In genomic region chr1:156617811-156618210, GRCm38 (mm10) we compare ENCODE assay signal across 17 mouse cellular contexts. TPM values are rescaled to one million over a fixed set of nuclear protein-coding genes. Genes with fewer than 3 reads are reported as not detected.
A peak's percentile ranks its signal among the peaks of the same experiment; 100 is the strongest.
DNase-seq lines count a peak whose midpoint lies in the region; ATAC-seq and TF ChIP-seq lines count a peak whose summit lies in the region.
"Had no signal": no experiment of that assay in that cellular context is flagged by ENCODE, and none has a peak within 500 bp of the region (broad histone marks: within the 10 kb centered on the region; RNA-seq: fewer than 3 reads in every experiment).

No protein-coding gene starts in this region.

- H3K4me1 ChIP-seq in liver, embryonic 11.5 days (replicated peaks; ENCODE audit: control insufficient read depth, insufficient read depth, low read length) = peaks cover 29% of the 10 kb centered on the region
- H3K4me1 ChIP-seq in liver, embryonic 14.5 days (replicated peaks; ENCODE audit: control insufficient read depth in 2 of 2, insufficient read depth in 2 of 2, low read length in 1 of 2) = peaks cover 23 to 37% of the 10 kb centered on the region in 2 experiments

- no peaks in the 10 kb centered on the region for H3K36me3 ChIP-seq in liver, embryonic 11.5 days (ENCODE audit: control insufficient read depth, insufficient read depth, low read length)
- H3K36me3 ChIP-seq in liver, embryonic 14.5 days (replicated peaks; ENCODE audit: control insufficient read depth, insufficient read depth, low read depth) = no peaks in the 10 kb centered on the region
- H3K36me3 ChIP-seq: intestine, embryonic 15.5 days; midbrain, embryonic 15.5 days had no signal

- H3K27ac ChIP-seq in liver, embryonic 11.5 days (ENCODE audit: low read depth, low read length) = no peak overlapping the region
- no peak overlapping the region for H3K27ac ChIP-seq in liver, embryonic 14.5 days
- H3K27ac ChIP-seq: intestine, embryonic 15.5 days; midbrain, embryonic 15.5 days; neural tube, embryonic 12.5 days had no signal

- no peak for TF ChIP-seq CTCF in liver, embryonic 14.5 days (IDR thresholded peaks at IDR 0.05; ENCODE audit: low read depth)

- peak; percentile 64 for DNase-seq in heart, adult 11 months
- no peak for DNase-seq in heart, adult 8-10 months (ENCODE audit: low spot score)
- no peak for DNase-seq in liver, embryonic 11.5 days (ENCODE audit: low spot score)
- no peak for DNase-seq in liver
- peak; percentile 23 to 40 for DNase-seq in B cell, adult 2 months
- no peak for DNase-seq in liver, embryonic 14.5 days (ENCODE audit: low read depth in 3 of 3, low spot score in 3 of 3)
- no peak for DNase-seq in T-cell, adult 2 months (ENCODE audit: low spot score)
- DNase-seq in gastrocnemius, postnatal 4 days (ENCODE audit: low spot score in 2 of 2) = no peak
- DNase-seq: adrenal gland, postnatal 36 days; forebrain, postnatal 0 days; gastrocnemius, postnatal 10 days; left cerebral cortex, postnatal 4 days; spleen, adult 18-20 months had no signal

- peak overlapping the region; percentile 67 for H3K4me2 ChIP-seq in liver, embryonic 11.5 days
- peak overlapping the region; percentile 67 for H3K4me2 ChIP-seq in liver, embryonic 14.5 days (ENCODE audit: low read depth)
- H3K4me2 ChIP-seq: midbrain, embryonic 15.5 days had no signal

- H3K9ac ChIP-seq in liver, embryonic 11.5 days (ENCODE audit: low read depth, low read length) = peak overlapping the region; percentile 31; the same call in 1 of the 2 replicates
- H3K9ac ChIP-seq in liver, embryonic 14.5 days (replicated peaks) = no peak overlapping the region
- H3K9ac ChIP-seq: forebrain, postnatal 0 days; intestine, embryonic 15.5 days; midbrain, embryonic 15.5 days; neural tube, embryonic 12.5 days had no signal

- no peaks in the 10 kb centered on the region for H3K27me3 ChIP-seq in liver, embryonic 11.5 days (replicated peaks; ENCODE audit: control insufficient read depth, insufficient read depth, low read length)
- H3K27me3 ChIP-seq in liver, embryonic 14.5 days (ENCODE audit: control insufficient read depth, insufficient read depth, low read length) = no peaks in the 10 kb centered on the region
- H3K27me3 ChIP-seq: intestine, embryonic 15.5 days; midbrain, embryonic 15.5 days; neural tube, embryonic 12.5 days had no signal

- peak overlapping the region; percentile 39; the same call in 1 of the 2 replicates for H3K4me3 ChIP-seq in liver, embryonic 11.5 days (ENCODE audit: low read depth, low read length)
- H3K4me3 ChIP-seq in liver, embryonic 14.5 days (ENCODE audit: insufficient read depth in 1 of 2, low read depth in 2 of 2, low read length in 2 of 2) = no peak overlapping the region
- H3K4me3 ChIP-seq: intestine, embryonic 15.5 days; midbrain, embryonic 15.5 days; neural tube, embryonic 12.5 days had no signal

- ATAC-seq in liver, embryonic 11.5 days (replicated peaks; ENCODE audit: low FRiP score) = no peak
- no peak for ATAC-seq in liver, embryonic 14.5 days (ENCODE audit: insufficient read depth)
- ATAC-seq: forebrain, postnatal 0 days; intestine, embryonic 15.5 days; midbrain, embryonic 15.5 days had no signal

- WGBS in liver, embryonic 11.5 days = 53% methylated on average over 4 of the region's 4 CpGs
- WGBS in liver, embryonic 14.5 days (ENCODE audit: insufficient replicate concordance) = 21% methylated on average over 4 of the region's 4 CpGs

- no peaks in the 10 kb centered on the region for H3K9me3 ChIP-seq in liver, embryonic 11.5 days (ENCODE audit: control insufficient read depth, low read length)
- no peaks in the 10 kb centered on the region for H3K9me3 ChIP-seq in liver, embryonic 14.5 days (ENCODE audit: control insufficient read depth, low read length)
- H3K9me3 ChIP-seq: G1E; intestine, embryonic 15.5 days; midbrain, embryonic 15.5 days; neural tube, embryonic 12.5 days had no signal

- no peak for TF ChIP-seq EP300 in liver, embryonic 14.5 days (IDR thresholded peaks at IDR 0.05; ENCODE audit: low read depth)

RNA-seq across cellular contexts. Expression of gene Tor3a, which starts 56.3 kb away (rescaled TPM):
- 10 to 100 TPM in 1 of 4 experiments, 1 to 10 TPM in 3; 8.1 to 11.2 (median 9.2) TPM for total RNA-seq in heart, adult 8-10 months (2022)
- polyA plus RNA-seq in liver, embryonic 11.5 days (2014; fragmentation: Nextera tagmentation; extraction: Ambion mirVana) = 4.0 and 4.3 TPM in 2 replicates
- 1.7 and 2.2 TPM in 2 replicates for polyA plus RNA-seq in liver, embryonic 14.5 days (2012; rRNA removed)
- polyA plus RNA-seq in liver, embryonic 14.5 days (2014; fragmentation: Nextera tagmentation; extraction: Ambion mirVana) = 3.0 and 3.4 TPM in 2 replicates
- total RNA-seq in gastrocnemius, postnatal 4 days (2021) = 1 to 10 TPM; 6.8 to 8.0 TPM

RNA-seq across cellular contexts. Expression of gene Abl2, which starts 59.2 kb away (rescaled TPM):
- 10 to 100 TPM; 20.1 to 26.1 (median 22.4) TPM for total RNA-seq in heart, adult 8-10 months (2022)
- polyA plus RNA-seq in liver, embryonic 11.5 days (2014; fragmentation: Nextera tagmentation; extraction: Ambion mirVana) = 3.0 and 4.0 TPM in 2 replicates
- 1.4 and 1.6 TPM in 2 replicates for polyA plus RNA-seq in liver, embryonic 14.5 days (2012; rRNA removed)
- polyA plus RNA-seq in liver, embryonic 14.5 days (2014; fragmentation: Nextera tagmentation; extraction: Ambion mirVana) = 1.1 and 1.2 TPM in 2 replicates
- 10 to 100 TPM; 21.0 to 22.3 TPM for total RNA-seq in gastrocnemius, postnatal 4 days (2021)

Comparison
In these comparisons a context has a peak if more than half of its experiments do, and no peak if none do; other contexts are left out.
1. DNase-seq: peak in heart, adult 11 months (single experiment) and B cell, adult 2 months (2 of 2); none in heart, adult 8-10 months (single experiment), liver, embryonic 11.5 days (single experiment), liver (single experiment), liver, embryonic 14.5 days (0 of 3), T-cell, adult 2 months (single experiment) and gastrocnemius, postnatal 4 days (0 of 2).